Mouse (Mus musculus) megakaryocyte, embryonic 14.5 days (primary cell): ENCODE measurements around the gene Nudt14.

Experiments used
- FLI1 ChIP-seq: IDR thresholded peaks from 2 replicates; pipeline ENCODE4 v1.6.1; 2012; ENCODE audit warnings: low read length, inconsistent platforms, mixed read lengths
- GATA1 ChIP-seq: IDR thresholded peaks from 3 replicates; pipeline ENCODE4 v1.6.1; 2012; ENCODE audit warnings: mixed read lengths, low read length, inconsistent platforms, borderline replicate concordance

DNA sequence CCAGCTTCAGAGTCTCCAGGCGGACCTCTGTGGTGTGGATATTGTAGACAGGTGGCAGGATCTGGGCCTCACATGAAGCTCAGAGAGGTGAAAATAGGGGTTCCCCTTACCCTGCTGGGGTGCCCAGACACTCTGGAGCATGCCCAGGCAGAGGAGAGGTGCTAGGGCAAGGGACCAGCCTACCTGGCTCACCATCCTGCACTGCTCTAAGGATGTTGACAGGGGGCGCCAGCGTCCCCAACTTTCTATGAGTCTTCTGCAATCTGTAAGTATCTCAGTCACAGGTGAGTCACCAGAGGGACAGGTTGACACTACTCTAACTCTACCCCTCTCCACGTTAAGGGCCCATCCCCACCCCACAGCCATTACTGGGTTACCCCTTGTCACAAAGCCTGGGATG lies 5.4 kb upstream of the Nudt14 start:
- no peak for TF ChIP-seq GATA1
- no peak for TF ChIP-seq FLI1
